Mouse (Mus musculus) heart, embryonic 12.5 days (tissue): ENCODE measurements around the gene AY074887. TPM values are rescaled to one million over a fixed set of nuclear protein-coding genes. Genes with fewer than 3 reads are reported as not detected.

Experiments
- ATAC-seq: fragments of 200-750 bp; cut with Nextera tagmentation; 2 replicates; pipeline ENCODE4 v1.8.0; 2017; ENCODE audit warnings: moderate TSS enrichment, moderate library complexity; ENCODE audit not compliant: insufficient number of reproducible peaks, low FRiP score
- H3K27ac ChIP-seq: fragments of 300-500 bp; sonication (generic); 2 replicates; pipeline ENCODE4 v1.5.1; 2016; ENCODE audit warnings: mild to moderate bottlenecking, moderate library complexity; ENCODE audit not compliant: poor library complexity, severe bottlenecking
- H3K27me3 ChIP-seq: fragments of 300-500 bp; sonication (generic); replicated peaks from 2 replicates; pipeline ENCODE4 v1.6.1; 2016; ENCODE audit warnings: mild to moderate bottlenecking, moderate library complexity
- H3K36me3 ChIP-seq: fragments of 300-500 bp; sonication (generic); 2 replicates; pipeline ENCODE4 v1.6.1; 2016; ENCODE audit warnings: mild to moderate bottlenecking, moderate library complexity
- H3K4me1 ChIP-seq: fragments of 300-500 bp; sonication (generic); replicated peaks from 2 replicates; pipeline ENCODE4 v1.6.1; 2016; ENCODE audit warnings: mild to moderate bottlenecking
- H3K4me2 ChIP-seq: fragments of 300-500 bp; sonication (generic); 2 replicates; pipeline ENCODE4 v1.6.1; 2016; ENCODE audit warnings: mild to moderate bottlenecking, moderate library complexity
- H3K4me3 ChIP-seq: fragments of 300-500 bp; sonication (generic); 2 replicates; pipeline ENCODE4 v1.5.1; 2016; ENCODE audit warnings: mild to moderate bottlenecking
- H3K9ac ChIP-seq: fragments of 300-500 bp; sonication (generic); 2 replicates; pipeline ENCODE4 v1.6.1; 2016; ENCODE audit warnings: mild to moderate bottlenecking, moderate library complexity
- H3K9me3 ChIP-seq: fragments of 300-500 bp; sonication (generic); replicated peaks from 2 replicates; pipeline ENCODE4 v1.6.1; 2016; ENCODE audit warnings: mild to moderate bottlenecking, moderate library complexity
- WGBS: fragments of 180-500 bp; shearing (Covaris S2); methylation state at CpG from one replicate; pipeline ENCODE4 v1.1.7; 2016; 5-methylcytosine and 5-hydroxymethylcytosine counted together
- polyA plus RNA-seq: library from polyadenylated mRNA; unstranded; fragments of >200 nt; fragmentation: Nextera tagmentation; extraction: Ambion mirVana; gene quantifications from 2 replicates; pipeline ENCODE4 v1.2.1, GENCODE M21; 2016

Gene AY074887
- polyA plus RNA-seq, result 0.35 and 0.38 TPM in 2 replicates

GRCm38 (mm10) chr9:54950575-54951321, at the start of gene AY074887, which contains the start of gene Psma4:
Gene AY074887 (minus strand): TSS chr9:54950998.
Gene Psma4 (plus strand): TSS chr9:54950790.
- ATAC-seq, result peak; percentile 99
- H3K4me1 ChIP-seq, result peaks cover 10% of the 10 kb centered on the region
- H3K4me3 ChIP-seq, result peak within 1 kb of the TSS; percentile 79
- H3K36me3 ChIP-seq, result peaks cover 32% of the 10 kb centered on the region
- H3K27ac ChIP-seq, result peak within 1 kb of the TSS; percentile 91
- H3K4me2 ChIP-seq, result peak within 1 kb of the TSS; percentile 77
- WGBS, result under 1% methylated on average over 64 of the region's 65 CpGs
- no peaks in the 10 kb centered on the region for H3K9me3 ChIP-seq
- H3K27me3 ChIP-seq, result no peaks in the 10 kb centered on the region
- peak within 1 kb of the TSS; percentile 84 for H3K9ac ChIP-seq

DNA sequence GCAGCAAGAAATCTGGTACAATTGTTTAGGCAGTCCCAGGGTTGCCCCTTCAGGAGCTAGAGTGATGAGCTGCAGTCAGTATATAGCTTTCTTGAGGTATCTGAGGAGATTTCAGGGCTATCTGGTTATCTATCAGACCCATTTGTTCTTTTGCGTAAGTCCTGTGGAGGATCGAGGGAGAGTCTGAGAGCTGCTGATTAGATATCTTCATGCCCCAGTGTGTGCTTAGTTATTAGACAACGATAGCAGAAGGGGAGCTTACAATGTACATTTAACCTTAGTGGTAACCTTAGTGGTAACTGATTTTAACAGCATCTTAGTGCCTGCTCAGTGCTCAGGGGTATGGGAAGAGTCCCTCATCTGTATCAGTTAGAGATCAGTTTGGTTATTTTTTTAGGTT, 44.8 kb upstream of the AY074887 start:
- H3K36me3 ChIP-seq, result no peaks in the 10 kb centered on the region
- H3K9ac ChIP-seq, result no peak overlapping the region
- WGBS, result 26% methylated on average over 3 of the region's 3 CpGs
- no peaks in the 10 kb centered on the region for H3K4me1 ChIP-seq
- H3K9me3 ChIP-seq, result no peaks in the 10 kb centered on the region
- no peak overlapping the region for H3K4me3 ChIP-seq
- no peak for ATAC-seq
- no peak overlapping the region for H3K27ac ChIP-seq
- H3K4me2 ChIP-seq, result no peak overlapping the region
- no peaks in the 10 kb centered on the region for H3K27me3 ChIP-seq

- no peaks in the 10 kb centered on the region for H3K4me1 ChIP-seq
- no peaks in the 10 kb centered on the region for H3K27me3 ChIP-seq
- no peak overlapping the region for H3K4me3 ChIP-seq
- no peaks in the 10 kb centered on the region for H3K9me3 ChIP-seq
- no peaks in the 10 kb centered on the region for H3K36me3 ChIP-seq
- ATAC-seq, result no peak
- no peak overlapping the region for H3K9ac ChIP-seq
- 53% methylated on average over 3 of the region's 3 CpGs for WGBS
- no peak overlapping the region for H3K4me2 ChIP-seq
- no peak overlapping the region for H3K27ac ChIP-seq
Measured at GRCm38 (mm10) chr9:54994381-54994780, 43.6 kb upstream of the AY074887 start.

DNA sequence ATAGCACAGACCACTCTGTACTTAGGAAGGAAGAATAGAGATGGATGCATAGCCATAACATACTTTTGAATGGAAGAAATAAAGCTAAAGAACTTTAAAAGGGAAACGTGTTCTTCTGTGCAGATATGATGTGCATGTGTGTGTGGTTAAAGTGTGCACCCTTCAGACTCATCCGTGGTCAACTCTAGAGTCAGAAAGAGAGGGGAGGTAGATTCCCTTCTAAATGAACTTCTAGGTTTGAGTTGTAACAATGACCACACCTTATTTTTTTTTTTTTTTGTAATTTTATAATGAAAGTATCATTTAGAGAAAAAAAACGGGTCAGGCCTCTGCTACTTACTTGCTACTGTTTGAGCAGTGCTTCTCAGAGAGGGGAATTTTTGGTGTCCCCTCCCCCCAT, 39.6 kb upstream of the AY074887 start:
- Histone ChIP-seq H3K9ac (no peak overlapping the region), H3K27ac (no peak overlapping the region), H3K4me3 (no peak overlapping the region), H3K4me2 (no peak overlapping the region), H3K4me1 (no peaks in the 10 kb centered on the region), H3K27me3 (no peaks in the 10 kb centered on the region), H3K36me3 (no peaks in the 10 kb centered on the region), H3K9me3 (no peaks in the 10 kb centered on the region)
- no peak for ATAC-seq
- 70% methylated on average over 3 of the region's 3 CpGs for WGBS

DNA sequence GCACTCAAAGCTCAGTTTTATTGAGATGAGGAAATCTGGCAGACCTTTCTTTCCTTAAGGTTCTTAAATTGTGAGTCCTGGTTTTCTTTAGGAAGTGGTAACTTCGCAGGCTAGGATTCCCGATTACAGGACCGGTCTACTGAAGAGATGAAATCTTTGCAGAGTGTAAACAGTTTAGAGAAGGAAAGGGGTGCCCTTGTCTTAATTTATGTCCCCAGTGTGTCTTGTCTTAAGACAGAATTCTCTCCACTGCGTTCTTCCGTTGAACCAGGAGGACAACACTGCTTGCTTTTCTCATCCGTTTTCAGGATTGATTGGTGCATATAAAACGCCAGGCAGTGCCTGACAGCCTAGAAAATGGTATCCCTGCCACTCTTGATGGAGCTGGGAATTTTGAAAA, 31.6 kb upstream of the AY074887 start:
- H3K4me1 ChIP-seq, result 0 out of 2 replicates have a peak, but pooled peaks cover 6% of the 10 kb centered on the region
- H3K36me3 ChIP-seq, result no peaks in the 10 kb centered on the region
- H3K27ac ChIP-seq, result no peak overlapping the region
- H3K4me2 ChIP-seq, result peak overlapping the region; percentile 80
- H3K4me3 ChIP-seq, result peak overlapping the region; percentile 58
- ATAC-seq, result no peak
- no peak overlapping the region for H3K9ac ChIP-seq
- WGBS, result 8% methylated on average over 7 of the region's 7 CpGs
- no peaks in the 10 kb centered on the region for H3K9me3 ChIP-seq
- peaks cover 44% of the 10 kb centered on the region for H3K27me3 ChIP-seq

DNA sequence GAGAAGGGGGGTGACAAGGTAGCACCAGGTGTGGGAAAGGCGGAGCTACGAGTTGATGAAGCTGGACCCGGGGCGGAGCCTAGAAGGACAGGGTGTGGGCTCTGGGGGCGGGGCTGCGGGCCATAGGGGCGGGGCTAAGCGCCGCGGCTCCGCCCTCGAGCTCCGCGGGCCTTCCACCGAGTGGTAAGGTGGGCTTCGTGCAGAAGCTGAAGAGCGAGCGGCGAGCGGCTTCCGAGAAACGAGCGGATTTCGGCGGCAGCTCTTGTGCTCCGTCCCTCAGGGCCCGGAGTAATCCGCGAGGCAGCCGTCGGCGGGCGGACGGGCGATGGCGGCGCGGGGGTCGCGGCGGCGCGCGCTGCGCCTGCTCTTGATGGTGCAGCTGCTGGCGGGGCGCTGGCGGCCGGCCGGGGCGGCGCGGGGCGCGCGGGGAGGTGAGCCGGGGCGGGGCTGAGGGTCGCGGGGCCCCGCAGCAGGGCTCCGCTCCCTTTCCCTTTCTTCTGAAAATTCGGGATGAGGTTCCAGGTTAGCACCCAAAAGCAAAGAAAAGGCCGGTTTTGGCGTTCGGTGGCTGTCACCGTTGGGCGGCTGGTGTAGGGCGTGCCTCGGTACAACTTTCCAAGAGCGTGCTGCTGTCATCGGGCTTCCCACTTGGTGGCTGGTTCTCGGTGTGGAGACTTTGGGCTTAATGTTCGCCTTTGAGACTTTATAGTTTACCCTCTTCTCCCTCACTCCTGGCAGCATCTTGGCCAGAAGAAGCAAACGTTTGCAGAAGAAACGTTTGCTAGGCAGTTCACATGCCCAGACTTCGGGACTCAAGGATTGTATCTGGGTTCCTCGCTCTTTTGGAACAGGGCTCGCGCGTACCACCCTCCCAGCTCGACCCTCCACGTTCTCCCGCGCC, 30.7 kb upstream of the AY074887 start:
- ATAC-seq, result peak; percentile 57; the same call in 1 of the 2 replicates
- Histone ChIP-seq H3K4me2 (peak overlapping the region; percentile 80), H3K4me3 (peak overlapping the region; percentile 58), H3K27me3 (peaks cover 47% of the 10 kb centered on the region), H3K36me3 (no peaks in the 10 kb centered on the region), H3K27ac (no peak overlapping the region), H3K9me3 (no peaks in the 10 kb centered on the region), H3K9ac (peak overlapping the region; percentile 43; the same call in 1 of the 2 replicates), H3K4me1 (0 out of 2 replicates have a peak, but pooled peaks cover 6% of the 10 kb centered on the region)
- under 1% methylated on average over 84 of the region's 85 CpGs for WGBS

DNA sequence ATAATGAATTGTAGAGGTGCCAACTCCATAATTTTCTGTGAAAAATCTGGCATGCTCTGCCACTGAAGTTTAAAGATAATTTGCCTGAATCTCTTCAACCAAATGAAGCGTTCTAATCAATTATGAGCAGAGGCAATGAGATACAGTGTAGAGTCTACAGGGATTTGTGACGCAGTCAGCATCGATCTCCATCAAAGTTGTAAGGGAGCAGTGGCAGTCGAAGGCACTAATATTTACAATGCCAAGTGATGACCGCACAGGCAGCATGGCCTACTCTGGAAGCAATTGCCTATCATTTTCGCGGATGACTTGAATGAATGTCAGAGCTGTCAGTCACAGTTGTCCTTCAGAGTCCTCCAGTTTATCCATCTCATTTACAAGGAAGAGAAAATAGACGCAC, 29.9 kb upstream of the AY074887 start, which contains the start of gene Chrna5:
Gene Chrna5 (plus strand): TSS at position 207 of the 400 bp plus-strand sequence.
- H3K4me2 ChIP-seq, result peak within 1 kb of the TSS; percentile 80
- H3K27me3 ChIP-seq, result peaks cover 47% of the 10 kb centered on the region
- peak within 1 kb of the TSS; percentile 58 for H3K4me3 ChIP-seq
- 67% methylated on average over 8 of the region's 8 CpGs for WGBS
- no peaks in the 10 kb centered on the region for H3K9me3 ChIP-seq
- no peak for ATAC-seq
- H3K27ac ChIP-seq, result no peak within 1 kb of the TSS
- no peaks in the 10 kb centered on the region for H3K36me3 ChIP-seq
- 0 out of 2 replicates have a peak, but pooled peaks cover 6% of the 10 kb centered on the region for H3K4me1 ChIP-seq
- peak within 1 kb of the TSS; percentile 43; the same call in 1 of the 2 replicates for H3K9ac ChIP-seq

- Histone ChIP-seq H3K36me3 (no peaks in the 10 kb centered on the region), H3K4me3 (no peak overlapping the region), H3K27ac (no peak overlapping the region), H3K9ac (no peak overlapping the region), H3K4me2 (no peak overlapping the region), H3K4me1 (no peaks in the 10 kb centered on the region), H3K9me3 (0 out of 2 replicates have a peak, but pooled peaks cover 6% of the 10 kb centered on the region), H3K27me3 (no peaks in the 10 kb centered on the region)
- ATAC-seq, result no peak
- 54% methylated on average over 8 of the region's 8 CpGs for WGBS
Measured at GRCm38 (mm10) chr9:54969972-54970637, 19.3 kb upstream of the AY074887 start.

GRCm38 (mm10) chr9:54963669-54964068, 12.9 kb upstream of the AY074887 start:
- H3K9ac ChIP-seq, result no peak overlapping the region
- H3K9me3 ChIP-seq, result peaks cover 15% of the 10 kb centered on the region; the same call in 1 of the 2 replicates
- H3K27ac ChIP-seq, result no peak overlapping the region
- H3K27me3 ChIP-seq, result no peaks in the 10 kb centered on the region
- no peaks in the 10 kb centered on the region for H3K4me1 ChIP-seq
- H3K4me3 ChIP-seq, result no peak overlapping the region
- H3K4me2 ChIP-seq, result no peak overlapping the region
- peaks cover 17% of the 10 kb centered on the region for H3K36me3 ChIP-seq
- no peak for ATAC-seq

GRCm38 (mm10) chr9:54961059-54961458, 10.3 kb upstream of the AY074887 start:
- Histone ChIP-seq H3K27me3 (no peaks in the 10 kb centered on the region), H3K4me3 (no peak overlapping the region), H3K36me3 (peaks cover 41% of the 10 kb centered on the region), H3K9ac (no peak overlapping the region), H3K4me2 (no peak overlapping the region), H3K27ac (no peak overlapping the region), H3K9me3 (peaks cover 11% of the 10 kb centered on the region; the same call in 1 of the 2 replicates), H3K4me1 (no peaks in the 10 kb centered on the region)
- no peak for ATAC-seq
- 85% methylated on average over 4 of the region's 4 CpGs for WGBS
